Mouse (Mus musculus): ENCODE results near the gene Gnptab. TPM values are rescaled to one million over a fixed set of nuclear protein-coding genes. Genes with fewer than 3 reads are reported as not detected.

Gene Gnptab
- polyA plus RNA-seq, 1 experiment from 2014 or later: 13.4 TPM

DNA sequence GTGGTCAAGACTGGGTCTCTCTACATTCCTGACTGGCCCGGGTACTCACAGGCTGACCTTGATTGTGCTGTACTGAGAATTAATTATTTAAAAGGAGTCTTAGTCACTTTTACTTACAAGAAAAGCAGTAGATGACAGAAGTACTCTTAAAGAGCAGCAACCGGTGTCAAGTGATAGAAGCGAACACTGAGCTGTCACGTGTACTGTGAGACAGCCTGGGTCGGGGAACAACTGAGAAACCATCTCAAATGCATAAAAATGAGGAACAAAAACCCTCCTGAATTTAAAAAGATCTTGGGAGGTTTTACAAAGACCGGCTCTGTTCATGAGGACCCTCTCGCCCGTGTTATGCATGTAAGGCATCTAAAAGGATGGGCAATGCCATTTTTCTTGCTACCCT is 113.7 kb downstream of the Gnptab start:
- H3K4me1 ChIP-seq (replicated peaks): no peaks in the 10 kb centered on the region; the same call in 1 of the 2 replicates
- no peaks in the 10 kb centered on the region for H3K9me3 ChIP-seq
- H3K36me3 ChIP-seq: no peaks in the 10 kb centered on the region
- no peak for ATAC-seq
- WGBS: 63% methylated on average over 8 of the region's 8 CpGs
- no peaks in the 10 kb centered on the region for H3K27me3 ChIP-seq
- H3K4me2 ChIP-seq (replicated peaks): no peak overlapping the region
- no peak overlapping the region for H3K27ac ChIP-seq
- H3K9ac ChIP-seq (replicated peaks): no peak overlapping the region
- no peak overlapping the region for H3K4me3 ChIP-seq (replicated peaks)

DNA sequence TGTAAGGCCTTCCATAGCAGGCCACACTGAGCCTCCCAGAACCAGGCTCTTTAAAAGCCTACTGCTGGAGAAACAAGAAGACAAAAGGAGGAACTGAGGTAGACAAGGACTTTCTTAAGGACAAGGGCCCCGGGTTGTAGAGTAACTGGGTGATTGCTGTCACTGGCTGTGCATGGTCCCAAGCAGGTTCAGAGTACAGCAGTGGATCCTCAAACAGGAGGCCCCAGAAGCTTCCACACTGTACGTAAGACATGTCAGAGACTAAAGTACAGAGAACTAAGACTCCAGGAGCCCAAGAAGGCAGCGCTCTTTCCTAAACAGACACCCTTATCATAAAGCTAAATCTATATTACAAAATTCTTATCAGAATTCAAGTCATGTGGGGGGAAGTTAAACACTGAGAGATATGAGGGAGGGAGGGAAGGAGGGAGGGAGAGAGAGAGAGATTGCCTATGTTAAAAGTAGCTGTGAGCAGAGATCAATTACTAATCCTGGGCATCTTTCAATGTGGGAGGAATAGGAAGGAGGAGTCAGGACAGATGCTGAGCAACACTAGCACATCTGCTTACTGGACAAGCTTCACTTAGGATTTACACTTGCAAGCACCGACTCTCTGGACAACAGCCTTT is 116.1 kb downstream of the Gnptab start:
- no peak for ATAC-seq
- H3K27me3 ChIP-seq: no peaks in the 10 kb centered on the region
- H3K4me1 ChIP-seq (replicated peaks): no peaks in the 10 kb centered on the region; the same call in 1 of the 2 replicates
- H3K4me2 ChIP-seq (replicated peaks): no peak overlapping the region
- no peak overlapping the region for H3K9ac ChIP-seq (replicated peaks)
- H3K27ac ChIP-seq: no peak overlapping the region
- no peak overlapping the region for H3K4me3 ChIP-seq (replicated peaks)
- no peaks in the 10 kb centered on the region for H3K36me3 ChIP-seq
- 80% methylated on average over 4 of the region's 4 CpGs for WGBS
- H3K9me3 ChIP-seq: no peaks in the 10 kb centered on the region

Other genes with a start within 250 kb of the Gnptab start
- gene Parpbp, start 232.2 kb upstream of the Gnptab start, polyA plus RNA-seq (2015; fragmentation: Nextera tagmentation; extraction: Ambion mirVana): 4.9 and 5.8 TPM in 2 replicates
- gene Nup37, start 232.1 kb upstream of the Gnptab start, polyA plus RNA-seq (2015; fragmentation: Nextera tagmentation; extraction: Ambion mirVana): 43.8 and 43.9 TPM in 2 replicates
- gene Washc3, start 178.0 kb upstream of the Gnptab start, polyA plus RNA-seq (2015; fragmentation: Nextera tagmentation; extraction: Ambion mirVana): 45.1 and 49.0 TPM in 2 replicates
- 0.31 and 0.36 TPM in 2 replicates for gene Dram1, start 52 bp upstream of the Gnptab start, polyA plus RNA-seq (2015; fragmentation: Nextera tagmentation; extraction: Ambion mirVana)
- 0.31 TPM in 1 of 2 replicates, not detected in the other for gene Sycp3, start 80.4 kb downstream of the Gnptab start, polyA plus RNA-seq (2015; fragmentation: Nextera tagmentation; extraction: Ambion mirVana)
- gene Chpt1, start 124.9 kb downstream of the Gnptab start, polyA plus RNA-seq (2015; fragmentation: Nextera tagmentation; extraction: Ambion mirVana): 6.6 and 6.9 TPM in 2 replicates
- gene Mybpc1, start 226.0 kb downstream of the Gnptab start, polyA plus RNA-seq (2015; fragmentation: Nextera tagmentation; extraction: Ambion mirVana): 1.7 and 1.9 TPM in 2 replicates